Mouse (Mus musculus): ENCODE measurements around the gene Zcchc18.

DNA sequence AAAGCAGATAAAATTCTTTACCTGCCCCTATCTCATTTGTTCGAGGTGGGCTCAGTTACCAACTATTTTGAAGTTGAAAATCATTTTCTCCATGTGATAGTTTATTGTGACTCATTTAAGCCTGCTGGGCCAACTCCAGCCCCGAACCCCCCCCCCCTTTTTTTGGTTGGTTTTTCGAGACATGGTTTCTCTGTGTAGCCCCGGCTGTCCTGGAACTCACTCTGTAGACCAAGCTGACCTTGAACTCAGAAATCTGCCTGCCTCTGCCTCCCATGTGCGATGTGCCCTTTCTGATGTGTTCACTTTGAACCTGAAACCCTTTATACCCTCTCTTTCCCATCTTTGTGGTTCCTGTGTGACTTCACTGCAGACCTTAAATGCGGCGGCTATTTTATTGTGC lies 45.5 kb downstream of the Zcchc18 start:
- TF ChIP-seq CTCF (IDR thresholded peaks at IDR 0.05; ENCODE audit: borderline replicate concordance, control insufficient read depth, extremely low read depth, insufficient read depth, low read length, poor library complexity): no peak
- no peak for TF ChIP-seq POLR2A (IDR thresholded peaks at IDR 0.05; ENCODE audit: control insufficient read depth, extremely low read depth, insufficient read depth, low read length, poor library complexity)
